Mouse (Mus musculus): ENCODE measurements at regions not wholly inside any gene's neighbourhood (a gene's known extent, or its start where the extent isn't known, plus 50 kb on each side); places are given as distances from the start of the nearest gene placed in this dataset.
"Not testable (repeated sequence)": the region's sequence is repeated elsewhere in the genome, so short reads cannot be mapped to it uniquely, and the experiment has no call there.

DNA sequence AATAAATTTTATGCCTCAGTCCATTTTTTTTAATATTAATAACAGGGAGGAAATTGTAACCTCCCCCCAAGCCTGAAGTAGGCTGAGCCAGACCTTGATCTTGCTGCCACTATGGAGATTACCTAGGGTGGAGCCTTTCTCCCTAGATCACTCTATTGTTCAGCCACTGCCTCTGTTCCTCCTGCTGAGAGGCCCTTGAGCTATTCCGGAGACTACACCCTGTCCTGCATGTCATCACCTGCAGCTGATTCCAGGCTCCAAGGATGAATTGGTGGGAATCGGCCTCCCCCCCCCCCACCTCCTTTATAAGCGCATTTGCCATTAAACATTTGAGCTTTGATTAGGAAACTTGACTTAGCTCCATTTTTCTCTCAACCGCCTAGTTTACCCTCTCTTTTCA is 68.3 kb upstream of the Dnajc1 start:
- intact Hi-C loops (cut with DNase I): no loop called here
- DNase-seq: no peak

GRCm38 (mm10) chr2:18460281-18460680 is 67.7 kb upstream of the Dnajc1 start:
- DNase-seq; intact Hi-C loops (cut with DNase I): not testable (repeated sequence)

- intact Hi-C loops (cut with DNase I); DNase-seq: not testable (repeated sequence)
These were observed 60.8 kb upstream of the Dnajc1 start for GRCm38 (mm10) chr2:18453426-18453825.

DNA sequence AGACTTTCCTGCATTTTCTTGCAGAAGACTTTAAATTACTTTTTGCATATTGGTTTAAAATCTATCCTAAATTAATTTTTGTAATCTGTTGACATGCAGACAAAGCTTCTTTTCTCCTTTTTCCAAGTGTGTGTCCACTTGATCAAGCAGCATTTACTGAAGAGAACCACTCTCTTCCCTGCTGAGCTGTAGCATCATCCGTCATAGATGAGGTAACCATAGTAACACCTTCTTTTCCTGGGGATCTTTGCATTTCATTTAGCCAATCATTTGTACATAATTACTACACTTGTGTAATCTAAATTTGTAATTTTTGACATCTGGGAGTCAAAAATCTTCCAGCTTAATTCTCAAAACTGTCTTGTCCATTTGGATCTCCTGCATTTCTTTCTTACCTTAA is 53.2 kb upstream of the Dnajc1 start:
- DNase-seq: no peak
- intact Hi-C loops (cut with DNase I): no loop called here
